Mouse (Mus musculus) mouse embryonic stem cell (cell line): Measurements from ENCODE around the gene Fbxo10.
"Not testable (repeated sequence)": the region's sequence is repeated elsewhere in the genome, so short reads cannot be mapped to it uniquely, and the experiment has no call there.

Source experiments
- in situ Hi-C, 2 experiments: fragments of 300-500 bp; cut with MboI; formaldehyde crosslinking; loops; 1 replicate in 1 of 2; 3 replicates in 1 of 2; pipeline ENCODE4 v1.14.3; 2019 to 2020; ENCODE audit warnings: low sequenced_read_pairs in 2 of 2, low pct_unique_long_range_greater_than_20kb in 1 of 2, mixed read lengths in 1 of 2; ENCODE audit not compliant: unreplicated experiment in 1 of 2

Gene Fbxo10

GRCm38 (mm10) chr4:45084021-45084894, at the start of gene Fbxo10:
TSS of gene Fbxo10 (minus strand) at chr4:45084604.
- in situ Hi-C loops = no loop called here

DNA sequence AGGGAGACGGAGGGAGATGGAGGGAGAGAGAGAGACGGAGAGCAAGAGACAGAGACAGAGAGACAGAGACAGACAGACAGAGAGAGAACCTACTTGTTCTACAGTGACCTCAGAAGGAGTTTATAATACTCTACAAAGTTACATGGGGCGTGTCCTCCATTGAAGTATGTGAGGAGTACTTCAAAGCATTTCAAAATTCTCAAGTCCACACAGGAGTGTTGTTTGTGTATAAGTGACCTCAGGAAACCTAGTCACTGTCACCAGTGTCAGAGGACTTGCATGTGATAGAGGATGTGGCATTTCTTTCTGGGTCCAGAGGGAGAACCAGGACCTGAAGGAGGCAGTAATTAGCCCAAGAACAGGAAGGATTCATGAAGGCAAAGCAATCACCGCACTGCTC, 46.6 kb upstream of the Fbxo10 start:
- in situ Hi-C loops = no loop called here

GRCm38 (mm10) chr4:45121311-45121710, 36.9 kb upstream of the Fbxo10 start:
- in situ Hi-C loops = no loop called here

DNA sequence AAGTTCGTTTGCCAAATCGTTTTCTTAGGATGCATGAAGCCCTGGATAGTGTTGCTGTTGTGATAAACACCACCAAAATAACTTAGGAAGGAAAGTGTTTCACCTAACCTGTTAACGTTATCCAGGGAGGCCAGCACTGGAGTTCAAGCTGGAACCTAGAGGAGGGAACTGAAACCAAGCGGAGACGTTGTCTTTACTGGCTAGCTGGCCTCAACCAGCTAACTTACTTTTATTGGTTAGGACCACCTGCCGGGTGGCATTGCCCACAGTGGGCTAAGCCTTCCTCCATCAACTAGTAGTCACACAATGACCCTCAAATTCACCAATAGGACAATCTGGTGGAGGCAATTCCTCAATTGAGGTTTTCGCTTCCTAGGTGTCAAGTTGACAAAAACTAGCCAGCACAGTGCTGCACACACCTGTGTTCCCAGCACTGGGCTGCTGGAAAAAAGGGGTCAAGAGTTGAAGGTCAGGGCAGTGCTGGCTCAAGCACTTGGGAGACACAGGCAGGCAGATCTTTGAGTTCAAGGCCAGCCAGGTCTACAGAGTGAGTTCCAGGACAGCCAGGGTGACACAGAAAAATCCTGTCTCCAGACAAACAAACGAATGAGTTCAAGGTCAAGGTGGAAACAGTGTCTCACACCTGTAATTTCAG, 24.2 kb upstream of the Fbxo10 start:
- in situ Hi-C loops = no loop called here

DNA sequence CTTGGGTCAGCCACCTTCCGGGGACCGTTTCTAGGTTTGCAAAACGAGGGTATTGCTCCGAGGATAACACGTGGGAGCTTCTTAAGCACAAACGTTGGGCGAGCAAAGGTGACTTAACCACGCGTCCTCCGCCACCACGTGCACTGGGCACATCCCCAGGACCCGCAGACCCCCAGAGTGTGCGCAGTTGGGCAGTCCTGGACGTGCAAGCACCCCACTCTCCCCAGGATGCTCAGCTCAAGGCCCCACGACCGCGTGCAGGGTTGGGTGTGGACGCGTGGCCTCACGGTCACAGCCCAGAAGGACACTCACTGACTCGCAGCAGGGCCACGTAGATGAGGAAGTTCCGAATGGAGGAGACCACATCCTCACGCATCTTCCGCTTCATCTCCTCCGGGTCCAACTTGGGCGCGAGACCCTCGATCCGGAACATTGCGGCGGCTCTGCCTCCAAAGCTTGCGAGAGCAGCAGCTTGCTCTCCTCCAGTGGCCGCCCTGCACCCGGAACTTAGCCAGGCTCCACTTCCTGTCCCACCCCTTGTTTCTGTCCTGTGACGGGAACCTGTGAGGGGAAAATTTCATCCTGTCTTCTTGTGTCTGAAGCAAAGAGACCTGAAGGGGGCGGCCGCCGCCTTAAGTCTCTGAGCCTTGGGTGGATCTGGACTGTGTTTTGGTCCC, 23.3 kb upstream of the Fbxo10 start, which contains the start of gene Tomm5:
Tomm5 (minus strand) TSS at position 514 of the 677 bp plus-strand sequence.
- in situ Hi-C loops = no loop called here

GRCm38 (mm10) chr4:45107066-45107465, 22.7 kb upstream of the Fbxo10 start:
- in situ Hi-C loops = no loop called here

- in situ Hi-C loops = no loop called here
These were observed 22.0 kb upstream of the Fbxo10 start for GRCm38 (mm10) chr4:45106409-45106808.

GRCm38 (mm10) chr4:45097198-45097872, 12.9 kb upstream of the Fbxo10 start:
- in situ Hi-C loops = no loop called here

- in situ Hi-C loops = no loop called here
These were observed 489 bp upstream of the Fbxo10 start for GRCm38 (mm10) chr4:45084895-45085290.

GRCm38 (mm10) chr4:45083487-45083886, 917 bp downstream of the Fbxo10 start:
- in situ Hi-C loops = no loop called here

GRCm38 (mm10) chr4:45082951-45083350, 1.5 kb downstream of the Fbxo10 start:
- in situ Hi-C loops = no loop called here

GRCm38 (mm10) chr4:45081041-45081440, 3.4 kb downstream of the Fbxo10 start:
- in situ Hi-C loops = not testable (repeated sequence)

- in situ Hi-C loops = no loop called here
These were observed 10.9 kb downstream of the Fbxo10 start for GRCm38 (mm10) chr4:45073544-45073943.

GRCm38 (mm10) chr4:45072261-45072973, 12.0 kb downstream of the Fbxo10 start:
- in situ Hi-C loops = no loop called here

DNA sequence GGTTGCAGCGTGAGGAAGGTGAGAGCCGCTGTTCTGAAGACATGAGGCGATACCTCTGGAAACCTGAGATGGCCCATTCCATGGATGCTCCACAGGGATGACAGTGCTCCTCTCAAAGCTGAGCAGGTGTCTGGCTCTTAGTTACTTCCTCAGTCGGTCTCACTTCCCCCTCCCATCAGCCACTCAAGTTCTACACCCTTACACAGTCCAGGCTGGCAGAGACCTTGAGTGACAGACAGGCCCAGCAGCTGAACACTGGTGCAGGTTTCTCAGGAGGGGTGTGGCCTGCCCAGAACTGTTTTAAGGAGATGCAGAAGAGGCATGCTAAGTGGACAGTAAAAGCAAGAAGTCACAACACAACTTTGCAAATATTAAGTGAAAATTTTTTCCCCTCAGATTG, 16.7 kb downstream of the Fbxo10 start:
- in situ Hi-C loops = no loop called here

GRCm38 (mm10) chr4:45066036-45066730, 18.2 kb downstream of the Fbxo10 start:
- in situ Hi-C loops = no loop called here

DNA sequence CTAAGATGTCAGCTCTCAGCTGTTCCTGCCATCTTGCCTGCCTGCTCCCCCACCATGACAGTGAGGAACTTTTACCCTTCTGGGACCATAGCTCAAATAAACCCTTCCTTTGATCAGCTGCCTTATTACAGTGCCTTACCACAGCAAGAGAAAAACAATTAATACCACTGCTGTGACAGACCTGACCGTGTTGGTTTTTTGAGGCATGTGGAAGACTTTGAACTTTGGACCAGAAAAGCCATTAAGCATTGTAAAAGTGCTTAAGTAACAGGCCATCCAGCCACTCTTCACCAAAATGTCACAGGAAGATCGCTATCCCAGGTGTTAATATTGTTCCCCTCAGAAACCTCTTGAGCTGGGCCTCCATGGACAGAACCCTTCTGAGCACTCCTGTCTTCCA, 19.8 kb downstream of the Fbxo10 start:
- in situ Hi-C loops = no loop called here

- in situ Hi-C loops = not testable (repeated sequence)
These were observed 20.6 kb downstream of the Fbxo10 start for GRCm38 (mm10) chr4:45063836-45064235.
